Mouse (Mus musculus) gastrocnemius, postnatal 4 days (tissue): ENCODE measurements around the gene Cldn20. TPM values are rescaled to one million over a fixed set of nuclear protein-coding genes. Genes with fewer than 3 reads are reported as not detected.

Source experiments
- DNase-seq, 2 experiments: peaks; one replicate each; pipeline ENCODE4 v3.0.0; 2021 to 2022; ENCODE audit warnings: low spot score in 2 of 2, mixed read lengths in 2 of 2
- long read RNA-seq, 2 experiments: library from polyadenylated mRNA; stranded (forward); transcript quantifications; one replicate each; pipeline ENCODE4 v2.0.0; 2021
- total RNA-seq, 2 experiments: library from RNA; stranded (reverse); gene quantifications; 2 replicates each; pipeline ENCODE4 v1.2.3; 2021

Cldn20 gene
- under 1 TPM in 1 of 2 experiments, not detected in 1; 0.60 TPM for total RNA-seq
- long read RNA-seq, experiment 1: 0 reads
- long read RNA-seq, experiment 2: 0 reads

- no peak for DNase-seq
These were observed at the start of gene Cldn20 for GRCm38 (mm10) chr17:3532254-3532653. Cldn20 (plus strand) TSS chr17:3532554.

- no peak for DNase-seq
These were observed 49.3 kb upstream of the Cldn20 start for GRCm38 (mm10) chr17:3483091-3483490.

DNA sequence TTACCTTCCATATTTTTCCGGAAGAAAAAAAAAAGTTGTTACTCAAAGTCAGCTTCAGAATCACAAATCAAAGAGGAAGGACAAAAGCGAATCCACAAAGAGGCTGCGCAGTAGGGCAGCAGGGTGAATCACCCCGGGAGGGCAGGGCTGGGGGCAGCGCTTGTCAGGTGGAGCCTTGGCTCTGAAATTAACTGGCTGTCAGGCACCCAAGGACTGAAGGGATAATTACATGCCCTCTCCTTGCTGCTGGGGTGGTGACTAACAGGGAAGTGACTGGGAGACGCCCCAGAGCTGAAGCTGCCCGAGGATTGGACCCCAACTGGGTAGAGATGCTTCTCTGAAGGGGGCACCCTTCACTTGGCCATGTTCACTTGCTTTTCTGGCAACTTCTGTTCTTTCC lies 46.5 kb upstream of the Cldn20 start:
- DNase-seq: no peak

DNA sequence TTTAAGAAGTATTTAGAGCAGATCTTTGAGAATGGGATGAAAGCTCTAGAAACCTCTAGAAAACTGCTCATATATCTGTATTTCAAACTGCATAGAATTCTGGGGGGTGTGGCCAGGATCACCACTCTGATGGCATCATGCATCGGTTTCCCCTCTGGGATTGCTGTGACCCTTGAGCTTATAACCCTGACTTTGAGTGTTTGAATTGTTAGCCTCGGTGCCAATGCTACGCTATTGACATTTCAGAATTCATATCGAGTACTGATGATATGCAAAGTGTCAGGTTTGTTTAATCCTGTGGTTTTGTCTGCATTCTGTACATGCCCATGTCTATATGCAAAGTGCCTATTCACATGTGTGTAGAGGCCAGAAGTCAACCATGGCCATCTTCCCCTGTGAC lies 45.1 kb upstream of the Cldn20 start:
- no peak for DNase-seq

DNA sequence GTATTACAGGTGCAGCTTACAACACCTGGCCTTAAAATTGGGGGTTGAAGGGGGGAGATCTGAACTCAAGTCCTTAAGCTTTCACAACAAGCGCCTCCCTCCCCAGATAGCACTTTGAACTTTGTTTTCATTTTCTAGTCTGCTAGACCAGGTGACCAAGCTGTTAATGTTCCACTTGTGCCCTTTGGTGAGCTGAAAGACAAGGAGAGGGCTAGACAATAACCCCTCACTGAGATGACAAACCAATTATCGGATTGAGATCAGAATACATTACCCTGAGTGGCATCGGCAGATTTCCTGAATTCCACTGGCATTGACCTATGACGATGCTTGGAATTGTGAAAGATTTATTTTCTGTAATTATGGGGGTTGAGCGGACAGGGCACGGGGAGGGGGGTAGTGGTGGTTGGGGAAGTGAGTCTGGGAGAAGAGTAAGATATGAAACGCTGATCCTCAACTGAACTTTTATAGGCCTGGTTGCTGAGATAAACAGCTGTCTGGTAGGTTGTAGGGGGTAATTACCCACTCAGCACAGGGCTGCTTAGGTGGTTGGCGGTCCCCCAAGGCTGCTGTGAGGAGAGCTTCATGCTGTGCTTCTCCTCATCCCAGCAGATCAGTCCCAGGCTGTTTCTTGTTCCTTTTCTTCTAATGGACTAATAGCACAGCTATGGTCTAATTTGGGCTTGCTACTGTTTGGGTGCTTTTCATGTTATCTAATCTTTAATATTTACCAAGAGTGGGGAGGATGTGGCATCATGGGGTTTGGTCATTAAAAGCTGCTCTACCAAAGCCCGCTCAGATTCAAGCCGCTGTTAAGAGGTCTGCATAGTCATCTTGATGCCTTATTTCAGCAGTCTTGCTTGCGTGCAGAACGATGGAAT lies 44.4 kb upstream of the Cldn20 start:
- DNase-seq: no peak

DNA sequence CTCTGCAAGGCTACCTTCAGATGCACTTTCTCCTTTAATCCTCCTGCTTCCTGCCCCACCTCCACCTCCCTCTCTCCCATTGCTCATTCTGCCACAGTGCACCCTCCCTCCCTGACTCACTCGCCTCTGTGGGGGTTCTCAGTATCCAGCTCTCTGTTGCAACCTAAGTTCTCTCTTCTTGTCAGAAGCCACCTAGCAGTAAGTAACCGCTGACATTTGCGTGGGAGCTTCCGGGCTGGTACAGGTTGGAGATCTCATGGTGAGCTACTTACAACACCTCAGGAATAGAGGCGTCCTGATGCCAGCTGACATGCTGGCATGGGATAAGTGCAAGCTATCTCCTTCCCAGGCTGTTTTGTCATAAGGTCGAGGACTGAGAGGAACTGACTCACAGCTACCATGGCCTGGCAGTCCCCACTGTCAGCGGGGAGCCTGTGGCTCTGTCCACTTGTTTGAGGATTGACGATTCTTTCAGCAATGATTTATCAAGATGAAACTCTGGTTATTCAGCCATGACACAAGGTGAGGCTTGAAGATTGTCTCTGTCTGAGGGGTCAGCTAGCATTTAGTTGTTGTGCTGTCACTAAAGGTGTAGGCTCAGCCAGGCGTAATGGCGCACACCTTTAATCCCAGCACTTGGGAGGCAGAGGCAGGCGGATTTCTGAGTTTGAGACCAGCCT lies 42.0 kb upstream of the Cldn20 start:
- DNase-seq: no peak

GRCm38 (mm10) chr17:3491065-3491464 lies 41.3 kb upstream of the Cldn20 start:
- DNase-seq: no peak

DNA sequence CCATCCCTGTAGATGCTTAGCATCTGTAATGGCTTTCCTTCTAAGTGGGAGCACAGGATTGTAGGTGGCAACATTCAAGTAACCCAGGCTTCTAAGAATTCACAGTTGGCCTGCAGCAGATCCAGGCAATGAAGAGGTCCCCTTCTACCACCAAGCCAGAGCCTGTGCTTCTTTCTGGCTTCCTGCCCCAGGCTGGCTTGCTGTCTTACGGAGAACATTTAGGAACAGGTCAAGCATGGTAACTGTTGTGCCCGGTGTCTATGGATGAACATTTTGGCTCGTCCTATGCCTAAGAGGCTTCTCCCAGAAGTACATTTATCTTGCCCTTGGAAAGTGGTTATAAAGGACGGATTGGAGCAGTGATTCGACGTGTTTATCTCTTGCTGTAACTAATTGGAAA lies 40.7 kb upstream of the Cldn20 start:
- DNase-seq: no peak

DNA sequence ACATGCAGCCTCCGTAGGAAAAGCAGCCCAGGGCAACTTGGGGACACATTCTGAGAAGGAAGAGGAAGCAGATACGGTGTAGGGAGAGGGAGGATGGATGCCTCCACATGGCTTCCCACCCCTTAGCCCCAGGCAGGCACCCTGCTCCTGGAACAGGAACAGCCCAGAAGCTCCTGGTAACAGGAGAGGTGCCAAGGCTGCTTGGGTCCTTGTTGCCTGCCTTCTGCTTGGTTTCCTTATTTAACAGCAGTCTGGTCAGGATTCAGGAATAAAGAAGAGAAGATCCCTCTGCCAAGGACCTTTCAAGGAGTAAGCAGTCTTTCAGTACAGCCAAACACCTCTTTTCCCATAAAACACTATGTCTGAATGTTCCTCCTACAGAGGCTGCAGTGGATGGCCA lies 36.8 kb upstream of the Cldn20 start:
- DNase-seq: no peak

DNA sequence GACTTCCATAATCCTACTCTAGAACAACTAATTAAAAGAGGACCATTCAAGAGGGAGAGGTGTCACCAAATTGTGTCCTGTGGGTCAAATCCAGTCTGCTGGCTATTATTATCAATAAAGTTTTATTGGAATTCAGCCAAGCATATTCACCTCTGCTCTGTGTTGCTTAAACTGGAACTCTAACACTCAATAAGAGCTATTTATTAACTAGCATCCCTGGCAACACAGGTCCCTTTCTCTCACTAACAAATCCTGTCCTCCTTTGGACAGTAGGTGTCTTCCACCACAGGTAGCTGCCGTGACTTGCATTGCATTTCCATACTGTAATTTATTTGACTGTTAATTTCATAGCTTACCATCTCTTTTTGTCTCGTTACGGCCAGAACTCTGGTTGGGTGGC lies 36.3 kb upstream of the Cldn20 start:
- DNase-seq: no peak

DNA sequence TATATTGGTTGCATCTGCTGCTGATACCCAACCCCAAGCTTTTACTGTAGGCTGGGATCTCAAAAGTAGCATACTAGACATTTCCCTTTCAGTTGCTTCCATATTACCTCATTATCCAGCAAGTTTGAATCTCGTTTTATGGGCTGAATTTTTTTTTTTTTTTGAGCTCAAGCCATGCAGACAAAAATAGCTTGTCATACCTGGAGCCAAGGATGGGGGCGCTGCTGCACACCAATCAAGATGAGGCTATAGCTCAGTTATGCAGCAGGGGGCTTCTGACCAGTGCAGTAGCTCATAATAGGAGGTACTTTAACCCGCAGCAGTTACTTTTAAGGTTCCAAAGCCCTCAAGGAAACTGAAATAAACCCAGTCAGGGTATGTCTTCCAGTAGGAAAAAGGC lies 34.3 kb upstream of the Cldn20 start:
- DNase-seq: peak in 1 of 2 experiments; percentile 41

DNA sequence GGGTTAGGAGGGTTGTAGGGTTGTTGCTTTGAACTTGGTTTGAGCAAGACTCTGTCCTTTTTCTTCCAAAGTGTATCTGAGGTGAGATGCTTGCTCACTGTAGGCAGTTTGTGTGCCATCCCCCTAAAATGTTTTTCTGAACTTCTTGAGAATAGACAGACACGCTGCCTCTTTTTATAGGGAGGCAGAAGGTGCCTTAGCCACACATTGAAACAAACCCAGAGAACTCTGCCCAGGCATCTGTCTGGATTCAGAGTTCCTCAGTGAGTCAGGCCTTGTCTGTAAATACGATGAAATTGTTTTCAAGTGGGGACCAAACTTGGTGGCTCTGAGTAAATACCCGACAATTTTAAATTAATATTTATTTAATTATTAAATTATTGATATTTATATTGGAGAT lies 33.8 kb upstream of the Cldn20 start:
- no peak for DNase-seq

GRCm38 (mm10) chr17:3499468-3499867 lies 32.9 kb upstream of the Cldn20 start:
- no peak for DNase-seq

DNA sequence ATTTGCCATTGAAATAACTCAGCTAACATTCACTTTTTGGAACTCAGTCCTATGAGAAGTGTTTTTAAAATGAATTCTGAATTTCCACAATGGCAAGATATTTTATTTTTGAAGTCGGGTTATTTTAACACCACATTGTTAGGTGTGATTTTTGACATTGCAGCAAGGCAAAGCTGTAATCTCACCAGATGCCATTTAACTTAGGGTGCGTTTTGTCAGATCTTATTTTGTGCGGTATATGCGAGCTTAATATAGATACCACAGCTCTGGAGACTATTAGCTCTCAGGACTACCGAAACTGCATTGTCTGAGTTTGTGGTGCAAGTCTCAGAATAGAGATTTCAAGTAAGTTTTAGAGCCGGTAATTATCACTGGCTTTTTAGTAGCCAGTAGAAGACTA lies 32.3 kb upstream of the Cldn20 start:
- no peak for DNase-seq

DNA sequence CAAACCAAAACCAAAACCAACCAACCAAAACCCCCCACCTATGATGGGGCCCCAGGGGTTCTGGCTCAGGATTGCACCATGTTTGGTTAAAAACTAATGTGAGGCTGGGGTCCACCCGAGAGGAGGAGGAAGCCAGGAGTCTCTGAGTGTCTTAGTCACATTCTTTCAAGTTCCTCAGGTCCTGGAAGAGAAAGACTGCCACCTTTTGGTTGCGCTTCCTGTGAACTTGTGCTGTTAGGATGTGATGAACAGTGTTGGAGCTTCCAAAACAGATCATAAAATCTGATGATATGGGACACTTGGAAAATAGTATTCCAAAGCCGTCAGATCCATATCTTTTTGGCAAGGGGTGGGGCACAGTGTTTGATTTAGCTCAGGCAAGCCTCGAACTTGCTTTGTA lies 31.4 kb upstream of the Cldn20 start:
- DNase-seq: no peak

DNA sequence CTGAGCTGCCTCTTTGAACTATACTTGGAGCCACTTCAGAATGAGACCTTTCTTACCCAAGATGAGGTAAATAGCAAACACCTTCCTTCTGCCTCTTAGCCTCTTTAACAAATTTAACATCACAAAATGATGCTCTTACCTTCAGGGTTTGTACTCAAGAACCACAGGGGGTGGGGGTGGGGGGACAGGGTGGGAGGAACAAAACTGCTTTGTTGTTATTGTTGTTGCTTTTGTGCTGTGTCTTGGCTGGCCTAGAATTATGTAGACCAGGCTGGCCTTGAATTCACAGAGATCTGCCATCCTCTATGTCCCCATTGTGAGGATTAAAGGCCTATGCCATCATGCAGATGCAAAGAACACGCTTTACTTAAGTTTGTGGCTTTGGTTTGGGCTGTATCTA lies 26.6 kb upstream of the Cldn20 start:
- no peak for DNase-seq

DNA sequence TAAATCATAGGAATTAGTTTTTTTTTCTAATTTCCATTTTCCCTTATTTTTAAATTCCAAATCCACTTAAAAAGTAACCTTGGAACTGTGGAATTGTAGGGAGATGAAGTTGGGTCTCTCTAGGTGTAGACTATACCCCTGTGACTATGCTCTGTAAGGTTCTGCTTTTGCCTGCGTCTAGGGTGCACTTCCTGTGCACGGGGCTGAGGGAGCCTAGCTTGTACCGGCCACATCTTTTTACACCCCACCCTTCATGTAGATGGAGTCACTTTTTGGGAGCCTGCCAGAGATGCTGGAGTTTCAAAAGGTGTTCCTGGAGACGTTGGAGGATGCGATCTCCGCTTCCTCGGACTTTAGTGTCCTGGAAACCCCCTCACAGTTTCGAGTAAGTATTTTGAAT lies 25.8 kb upstream of the Cldn20 start:
- no peak for DNase-seq

GRCm38 (mm10) chr17:3509841-3510240 lies 22.5 kb upstream of the Cldn20 start:
- DNase-seq: peak in 1 of 2 experiments; percentile 57

GRCm38 (mm10) chr17:3514316-3514715 lies 18.0 kb upstream of the Cldn20 start:
- no peak for DNase-seq

- DNase-seq: no peak
These were observed 16.5 kb upstream of the Cldn20 start for GRCm38 (mm10) chr17:3515851-3516250.

GRCm38 (mm10) chr17:3516406-3516805 lies 15.9 kb upstream of the Cldn20 start:
- no peak for DNase-seq

GRCm38 (mm10) chr17:3520344-3520743 lies 12.0 kb upstream of the Cldn20 start:
- no peak for DNase-seq
